Mouse (Mus musculus): Measurements from ENCODE around the gene Zfand3. TPM values are rescaled to one million over a fixed set of nuclear protein-coding genes. Genes with fewer than 3 reads are reported as not detected.

The Zfand3 gene
- polyA plus RNA-seq, 1 experiment from 2014 or later = 59.8 TPM

GRCm38 (mm10) chr17:29998566-29999295 is 5.8 kb upstream of the Zfand3 start:
- Histone ChIP-seq H3K4me1 (0 out of 2 replicates have a peak, but pooled peaks cover 6% of the 10 kb centered on the region), H3K4me2 (no peak overlapping the region), H3K9ac (no peak overlapping the region), H3K27me3 (no peaks in the 10 kb centered on the region), H3K27ac (no peak overlapping the region), H3K36me3 (no peaks in the 10 kb centered on the region), H3K4me3 (no peak overlapping the region), H3K9me3 (no peaks in the 10 kb centered on the region)
- 81% methylated on average over 24 of the region's 24 CpGs for WGBS
- ATAC-seq (ENCODE audit: borderline replicate concordance, extremely low read depth, low FRiP score, low TSS enrichment) = no peak

- Histone ChIP-seq H3K27me3 (no peaks in the 10 kb centered on the region), H3K9me3 (no peaks in the 10 kb centered on the region), H3K4me3 (peak overlapping the region; percentile 91), H3K4me2 (peak overlapping the region; percentile 68), H3K36me3 (no peaks in the 10 kb centered on the region), H3K27ac (peak overlapping the region; percentile 100), H3K9ac (peak overlapping the region; percentile 94), H3K4me1 (peaks cover 35% of the 10 kb centered on the region)
- peak; percentile 26 for ATAC-seq (ENCODE audit: borderline replicate concordance, extremely low read depth, low FRiP score, low TSS enrichment)
- under 1% methylated on average over 40 of the region's 47 CpGs for whole genome bisulfite sequencing
Measured at GRCm38 (mm10) chr17:30005103-30005443, 540 bp downstream of the Zfand3 start.

DNA sequence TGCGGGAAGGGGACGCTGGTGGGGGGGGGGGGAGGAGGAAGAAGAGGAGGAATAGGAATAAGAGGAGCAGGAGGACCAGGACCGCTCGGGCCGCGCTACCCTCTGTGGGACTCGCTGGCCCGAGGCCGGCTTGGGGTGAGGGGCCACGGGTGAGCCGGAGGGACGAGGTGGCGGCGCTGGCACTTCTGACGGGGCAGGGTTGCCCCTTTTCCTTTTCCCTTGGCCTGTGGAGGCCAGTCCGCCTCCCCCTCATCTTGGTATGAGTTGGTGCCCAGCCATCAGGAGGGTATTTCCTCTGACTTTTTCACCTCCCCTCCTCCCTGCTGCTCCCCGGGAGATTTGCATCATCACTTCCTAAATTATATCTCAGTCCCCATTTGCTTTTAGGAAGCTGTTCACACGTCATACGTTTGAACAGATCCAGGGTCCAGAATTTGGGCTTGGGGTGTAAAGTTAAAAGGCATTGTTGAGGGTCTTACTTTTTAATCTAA is 963 bp downstream of the Zfand3 start:
- no peaks in the 10 kb centered on the region for H3K36me3 ChIP-seq
- peak overlapping the region; percentile 91 for H3K4me3 ChIP-seq
- no peaks in the 10 kb centered on the region for H3K27me3 ChIP-seq
- peak overlapping the region; percentile 68 for H3K4me2 ChIP-seq
- peaks cover 39% of the 10 kb centered on the region for H3K4me1 ChIP-seq
- no peaks in the 10 kb centered on the region for H3K9me3 ChIP-seq
- H3K27ac ChIP-seq = peak overlapping the region; percentile 100
- peak overlapping the region; percentile 94 for H3K9ac ChIP-seq
- 0% methylated on average over 17 of the region's 19 CpGs for WGBS
- ATAC-seq (ENCODE audit: borderline replicate concordance, extremely low read depth, low FRiP score, low TSS enrichment) = no peak; the same call in none of the 2 replicates

- Histone ChIP-seq H3K4me1 (peaks cover 40% of the 10 kb centered on the region), H3K4me3 (peak overlapping the region; percentile 2; the same call in 1 of the 2 replicates), H3K27me3 (no peaks in the 10 kb centered on the region), H3K4me2 (peak overlapping the region; percentile 68), H3K9me3 (no peaks in the 10 kb centered on the region), H3K27ac (no peak overlapping the region), H3K9ac (no peak overlapping the region), H3K36me3 (no peaks in the 10 kb centered on the region)
- no peak for ATAC-seq (ENCODE audit: borderline replicate concordance, extremely low read depth, low FRiP score, low TSS enrichment)
- WGBS = 65% methylated on average over 2 of the region's 2 CpGs
Measured at GRCm38 (mm10) chr17:30006877-30007276, 2.3 kb downstream of the Zfand3 start.

DNA sequence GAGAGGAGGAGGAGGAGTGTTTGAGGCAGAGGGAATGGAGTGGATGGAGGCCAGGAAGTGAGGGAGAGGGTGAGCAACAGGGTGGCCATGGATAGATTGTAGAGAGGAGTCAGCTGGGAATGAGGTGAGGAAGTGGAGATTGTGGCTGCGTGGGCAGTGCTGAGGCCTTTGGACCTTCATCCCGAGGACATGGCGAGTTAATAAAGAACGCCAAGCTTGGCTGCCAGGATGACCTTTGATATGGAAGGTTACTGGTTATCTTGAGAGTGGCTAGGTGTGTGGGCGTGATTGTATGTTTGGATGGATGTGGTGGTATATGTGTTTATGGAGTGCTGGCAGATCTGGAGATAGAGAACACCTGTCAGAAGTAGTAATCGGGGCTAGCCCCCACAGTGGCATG is 3.4 kb downstream of the Zfand3 start:
- Histone ChIP-seq H3K9me3 (no peaks in the 10 kb centered on the region), H3K4me1 (peaks cover 40% of the 10 kb centered on the region), H3K36me3 (no peaks in the 10 kb centered on the region), H3K4me2 (no peak overlapping the region), H3K4me3 (no peak overlapping the region), H3K27me3 (no peaks in the 10 kb centered on the region), H3K27ac (no peak overlapping the region), H3K9ac (no peak overlapping the region)
- no peak for ATAC-seq (ENCODE audit: borderline replicate concordance, extremely low read depth, low FRiP score, low TSS enrichment)
- 33% methylated on average over 6 of the region's 6 CpGs for WGBS

DNA sequence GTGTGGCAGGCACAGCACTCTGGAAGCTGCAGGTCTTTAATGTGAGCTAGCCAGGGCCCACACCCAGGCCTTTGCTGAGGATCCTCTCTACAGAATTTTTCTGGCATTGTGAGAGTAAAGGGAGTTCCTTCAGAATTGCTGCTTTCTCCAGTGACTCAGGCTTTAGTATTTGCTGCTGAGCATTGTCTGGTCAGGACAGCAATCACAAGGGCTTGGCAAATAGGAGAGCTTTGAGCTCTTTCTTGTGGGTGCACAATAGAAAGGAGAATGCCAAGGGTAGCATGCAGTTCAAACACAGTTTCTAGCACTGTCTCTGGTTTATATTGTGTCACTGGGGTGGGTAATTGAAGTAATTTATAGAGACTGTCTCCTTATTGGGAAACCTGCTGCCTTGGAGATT is 3.9 kb downstream of the Zfand3 start:
- Histone ChIP-seq H3K36me3 (no peaks in the 10 kb centered on the region), H3K9me3 (no peaks in the 10 kb centered on the region), H3K9ac (no peak overlapping the region), H3K4me3 (no peak overlapping the region), H3K4me1 (peaks cover 37% of the 10 kb centered on the region), H3K27me3 (no peaks in the 10 kb centered on the region), H3K4me2 (no peak overlapping the region), H3K27ac (no peak overlapping the region)
- no peak for ATAC-seq (ENCODE audit: borderline replicate concordance, extremely low read depth, low FRiP score, low TSS enrichment)

DNA sequence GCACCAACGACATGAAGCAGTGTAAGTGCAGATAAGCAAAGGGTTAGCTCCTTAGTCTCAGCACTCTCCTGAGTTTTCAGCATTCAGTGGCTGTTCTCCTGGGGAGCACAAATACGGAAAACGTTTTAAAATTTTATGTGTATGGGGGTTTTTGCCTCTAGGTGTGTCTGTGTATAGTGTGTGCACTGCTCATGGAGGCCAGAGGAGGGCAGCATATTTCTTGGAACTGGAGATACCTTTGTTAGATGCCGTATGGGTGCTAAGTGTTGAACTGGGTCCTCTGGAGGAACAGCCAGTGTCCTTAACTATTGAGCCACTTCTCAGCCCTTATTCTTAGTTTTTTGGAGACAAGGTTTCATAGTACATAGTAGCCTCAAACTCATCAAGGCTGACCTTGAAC is 10.1 kb downstream of the Zfand3 start:
- 97% methylated on average over 4 of the region's 4 CpGs for WGBS

GRCm38 (mm10) chr17:30018927-30019610 is 14.5 kb downstream of the Zfand3 start:
- ATAC-seq (ENCODE audit: borderline replicate concordance, extremely low read depth, low FRiP score, low TSS enrichment) = no peak

More for the DNA sequence above, 10.1 kb downstream of the Zfand3 start:
- ATAC-seq (ENCODE audit: borderline replicate concordance, extremely low read depth, low FRiP score, low TSS enrichment) = no peak
- H3K27me3 ChIP-seq = no peaks in the 10 kb centered on the region
- no peak overlapping the region for H3K9ac ChIP-seq
- no peaks in the 10 kb centered on the region for H3K9me3 ChIP-seq
- H3K27ac ChIP-seq = no peak overlapping the region
- H3K4me1 ChIP-seq = peaks cover 35% of the 10 kb centered on the region
- no peaks in the 10 kb centered on the region for H3K36me3 ChIP-seq
- no peak overlapping the region for H3K4me2 ChIP-seq
- H3K4me3 ChIP-seq = no peak overlapping the region

DNA sequence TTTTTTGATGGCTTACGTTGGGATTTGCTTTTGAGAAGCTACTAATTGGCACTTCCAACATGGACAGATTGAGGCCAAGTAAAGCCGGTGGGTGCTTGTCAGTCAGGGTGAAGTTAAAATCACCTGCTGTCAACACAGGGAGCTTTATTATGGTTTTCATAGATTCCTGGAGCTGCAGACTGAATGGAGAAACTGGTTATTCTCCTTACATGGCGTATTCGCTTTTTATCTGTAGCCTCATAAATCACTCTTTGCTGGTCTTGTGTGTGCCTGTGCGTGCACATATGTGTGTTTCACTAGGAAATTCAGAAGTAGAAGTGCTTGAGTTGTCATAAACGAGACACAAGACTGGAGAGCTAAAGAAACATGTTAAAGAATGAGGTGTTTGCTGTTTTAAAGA is 15.4 kb downstream of the Zfand3 start:
- Histone ChIP-seq H3K27me3 (no peaks in the 10 kb centered on the region), H3K4me3 (no peak overlapping the region), H3K36me3 (no peaks in the 10 kb centered on the region), H3K9ac (no peak overlapping the region), H3K4me2 (no peak overlapping the region), H3K9me3 (no peaks in the 10 kb centered on the region), H3K27ac (no peak overlapping the region), H3K4me1 (peaks cover 53% of the 10 kb centered on the region)
- no peak for ATAC-seq (ENCODE audit: borderline replicate concordance, extremely low read depth, low FRiP score, low TSS enrichment)
- WGBS = 61% methylated on average over 6 of the region's 6 CpGs

More at GRCm38 (mm10) chr17:30018927-30019610, 14.5 kb downstream of the Zfand3 start:
- 33% methylated on average over 12 of the region's 12 CpGs for WGBS
- H3K4me1 ChIP-seq = peaks cover 53% of the 10 kb centered on the region
- no peaks in the 10 kb centered on the region for H3K27me3 ChIP-seq
- H3K27ac ChIP-seq = peak overlapping the region; percentile 37; the same call in 1 of the 2 replicates
- H3K9me3 ChIP-seq = no peaks in the 10 kb centered on the region
- no peaks in the 10 kb centered on the region for H3K36me3 ChIP-seq
- no peak overlapping the region for H3K4me3 ChIP-seq
- no peak overlapping the region for H3K4me2 ChIP-seq
- H3K9ac ChIP-seq = no peak overlapping the region

- Histone ChIP-seq H3K9ac (no peak overlapping the region), H3K4me2 (no peak overlapping the region), H3K9me3 (no peaks in the 10 kb centered on the region), H3K4me3 (no peak overlapping the region), H3K27me3 (no peaks in the 10 kb centered on the region), H3K36me3 (no peaks in the 10 kb centered on the region), H3K4me1 (peaks cover 69% of the 10 kb centered on the region), H3K27ac (no peak overlapping the region)
- WGBS = 48% methylated on average over 5 of the region's 5 CpGs
- ATAC-seq (ENCODE audit: borderline replicate concordance, extremely low read depth, low FRiP score, low TSS enrichment) = no peak
Measured at GRCm38 (mm10) chr17:30024651-30025050, 20.1 kb downstream of the Zfand3 start.

- H3K27ac ChIP-seq = peak overlapping the region; percentile 81
- H3K4me2 ChIP-seq = no peak overlapping the region
- WGBS = 14% methylated on average over 6 of the region's 6 CpGs
- no peaks in the 10 kb centered on the region for H3K9me3 ChIP-seq
- ATAC-seq (ENCODE audit: borderline replicate concordance, extremely low read depth, low FRiP score, low TSS enrichment) = no peak
- H3K9ac ChIP-seq = no peak overlapping the region
- no peaks in the 10 kb centered on the region for H3K36me3 ChIP-seq
- H3K4me3 ChIP-seq = no peak overlapping the region
- peaks cover 53% of the 10 kb centered on the region for H3K4me1 ChIP-seq
- no peaks in the 10 kb centered on the region for H3K27me3 ChIP-seq
Measured at GRCm38 (mm10) chr17:30026617-30027016, 22.1 kb downstream of the Zfand3 start.

DNA sequence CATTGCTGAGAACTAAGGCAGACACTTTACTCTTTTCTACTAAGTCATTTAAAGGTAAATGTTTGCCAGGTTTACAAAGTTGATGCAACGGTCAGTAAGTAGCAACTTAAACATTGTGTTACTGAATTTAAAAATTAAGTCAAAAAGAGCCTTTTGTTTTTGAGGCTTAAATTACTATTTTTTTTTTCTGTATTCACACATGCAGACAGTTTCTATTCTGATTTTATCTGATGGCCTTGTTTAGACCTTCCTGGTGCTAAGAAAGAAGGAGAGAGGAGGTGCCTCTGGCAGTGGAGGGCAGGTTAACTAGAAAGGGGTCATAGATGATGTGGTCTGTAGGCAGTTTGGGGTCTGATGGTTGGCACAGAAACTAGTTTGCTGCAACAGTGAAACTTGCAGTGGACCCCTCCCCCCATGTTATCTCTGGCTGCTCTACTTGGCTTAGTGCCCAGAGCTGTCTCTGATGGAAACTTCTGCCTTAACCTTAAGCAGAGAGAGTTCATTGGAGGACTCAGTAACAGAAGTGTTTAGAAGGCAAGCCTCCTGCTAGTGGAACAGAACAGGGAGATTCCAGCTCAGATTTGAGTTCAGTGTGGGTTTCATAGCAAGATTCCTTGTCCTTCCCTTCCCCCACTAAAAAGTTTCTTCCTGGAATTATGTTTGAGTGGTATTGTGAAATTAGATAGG is 23.0 kb downstream of the Zfand3 start:
- Histone ChIP-seq H3K9ac (no peak overlapping the region), H3K4me2 (peak overlapping the region; percentile 23), H3K9me3 (no peaks in the 10 kb centered on the region), H3K4me3 (no peak overlapping the region), H3K27ac (peak overlapping the region; percentile 81), H3K36me3 (no peaks in the 10 kb centered on the region), H3K27me3 (no peaks in the 10 kb centered on the region), H3K4me1 (peaks cover 48% of the 10 kb centered on the region)
- ATAC-seq (ENCODE audit: borderline replicate concordance, extremely low read depth, low FRiP score, low TSS enrichment) = peak; percentile 77; the same call in 1 of the 2 replicates
- 13% methylated on average over 1 of the region's 1 CpGs for WGBS

Data from lung, embryonic 15.5 days (tissue).